Mouse (Mus musculus): ENCODE data around the gene 3110040M04Rik.
A peak's percentile ranks its signal among the peaks of the same experiment; 100 is the strongest.
"Not testable (repeated sequence)": the region's sequence is repeated elsewhere in the genome, so short reads cannot be mapped to it uniquely, and the experiment has no call there.

3110040M04Rik gene

GRCm38 (mm10) chr1:151203818-151204217 is at the start of gene 3110040M04Rik:
Gene 3110040M04Rik, plus strand, starts transcription at chr1:151204121.
- not testable (repeated sequence) for DNase-seq (ENCODE audit: inconsistent age in 2 of 2, low spot score in 1 of 2)

- DNase-seq (ENCODE audit: inconsistent age in 2 of 2, low spot score in 1 of 2), result not testable (repeated sequence)
Observed at GRCm38 (mm10) chr1:151154131-151154530, 49.8 kb upstream of the 3110040M04Rik start.

DNA sequence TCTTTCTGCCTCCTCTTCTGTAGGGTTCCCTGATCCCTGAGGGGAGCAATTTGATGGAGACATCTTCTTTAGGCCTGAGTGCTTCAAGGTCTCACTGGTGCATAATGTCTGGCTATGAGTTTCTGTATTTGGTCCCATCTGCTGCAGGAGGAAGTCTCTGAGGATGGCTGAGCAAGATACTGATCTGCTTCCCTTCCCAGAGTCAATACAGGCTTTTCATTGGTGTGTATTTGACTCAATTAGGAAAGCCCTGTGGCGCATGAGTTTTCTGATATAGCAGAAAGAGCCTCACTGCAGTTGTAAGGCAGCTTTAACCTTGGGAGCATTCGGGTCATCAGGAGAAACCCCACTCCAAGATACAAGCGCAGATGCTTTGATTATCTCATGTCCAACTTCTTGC is 47.8 kb upstream of the 3110040M04Rik start:
- DNase-seq (ENCODE audit: inconsistent age in 2 of 2, low spot score in 1 of 2), result no peak

DNA sequence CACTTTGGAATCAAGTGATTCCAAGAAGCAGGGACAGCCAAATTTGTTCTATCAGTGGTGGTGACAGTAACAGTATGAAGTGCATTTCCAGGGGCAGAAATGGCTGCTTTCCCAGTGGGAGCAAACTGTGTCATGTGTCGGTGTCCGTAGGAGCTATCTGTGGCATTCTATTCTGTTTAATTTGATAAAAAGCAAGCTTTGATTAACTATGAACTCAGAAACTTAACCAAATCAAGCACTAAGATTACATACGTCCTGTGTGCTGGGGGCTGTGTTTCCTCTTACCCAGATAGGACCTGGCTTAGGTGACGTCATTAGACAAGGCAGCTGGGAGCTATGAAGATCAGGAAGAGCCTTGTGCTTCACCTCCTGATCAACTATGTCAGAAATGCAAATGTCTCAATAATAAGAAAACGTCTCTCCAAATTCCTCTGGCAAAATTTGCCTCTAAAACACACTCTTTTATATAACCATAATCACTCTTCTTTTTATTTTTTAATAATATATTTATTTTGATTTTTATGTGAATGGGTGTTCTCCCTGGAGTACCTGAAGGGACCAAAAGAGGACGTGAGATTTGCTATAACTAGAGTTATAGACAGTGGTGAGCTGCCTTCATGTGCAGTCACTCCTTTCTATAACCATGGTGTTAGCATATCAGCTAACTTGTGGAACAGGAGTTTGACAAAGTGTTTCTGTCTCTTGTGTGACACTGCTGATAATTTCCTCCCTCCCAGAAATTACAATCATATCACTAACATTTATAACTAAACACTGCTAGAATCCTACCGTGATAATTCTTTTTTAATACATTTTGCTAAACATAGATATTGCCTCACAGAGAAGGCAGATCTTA is 46.9 kb upstream of the 3110040M04Rik start:
- DNase-seq (ENCODE audit: inconsistent age in 2 of 2, low spot score in 1 of 2), result no peak

GRCm38 (mm10) chr1:151157963-151158856 is 45.7 kb upstream of the 3110040M04Rik start:
- DNase-seq (ENCODE audit: inconsistent age in 2 of 2, low spot score in 1 of 2), result no peak

GRCm38 (mm10) chr1:151158857-151159510 is 44.9 kb upstream of the 3110040M04Rik start:
- no peak for DNase-seq (ENCODE audit: inconsistent age in 2 of 2, low spot score in 1 of 2)

DNA sequence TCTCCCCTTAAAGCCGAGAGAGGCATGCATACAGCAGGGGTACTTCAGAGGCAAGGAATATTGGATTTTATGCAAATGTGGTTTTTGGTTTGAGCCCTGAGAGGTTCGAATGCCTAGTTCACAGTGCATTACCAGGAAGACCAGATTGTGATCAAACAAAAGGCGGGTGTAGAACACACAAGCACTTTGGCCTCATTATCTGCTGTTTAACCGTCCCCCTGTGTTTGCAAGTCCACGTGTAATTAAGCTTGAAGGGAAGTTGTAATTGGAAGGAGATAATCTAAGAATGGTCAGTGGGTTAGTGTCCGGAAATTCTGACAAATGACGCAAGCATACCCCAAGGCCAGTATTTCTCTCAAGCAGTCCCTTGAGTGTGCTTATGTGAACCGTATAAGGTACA is 37.9 kb upstream of the 3110040M04Rik start:
- DNase-seq (ENCODE audit: inconsistent age in 2 of 2, low spot score in 1 of 2), result no peak

DNA sequence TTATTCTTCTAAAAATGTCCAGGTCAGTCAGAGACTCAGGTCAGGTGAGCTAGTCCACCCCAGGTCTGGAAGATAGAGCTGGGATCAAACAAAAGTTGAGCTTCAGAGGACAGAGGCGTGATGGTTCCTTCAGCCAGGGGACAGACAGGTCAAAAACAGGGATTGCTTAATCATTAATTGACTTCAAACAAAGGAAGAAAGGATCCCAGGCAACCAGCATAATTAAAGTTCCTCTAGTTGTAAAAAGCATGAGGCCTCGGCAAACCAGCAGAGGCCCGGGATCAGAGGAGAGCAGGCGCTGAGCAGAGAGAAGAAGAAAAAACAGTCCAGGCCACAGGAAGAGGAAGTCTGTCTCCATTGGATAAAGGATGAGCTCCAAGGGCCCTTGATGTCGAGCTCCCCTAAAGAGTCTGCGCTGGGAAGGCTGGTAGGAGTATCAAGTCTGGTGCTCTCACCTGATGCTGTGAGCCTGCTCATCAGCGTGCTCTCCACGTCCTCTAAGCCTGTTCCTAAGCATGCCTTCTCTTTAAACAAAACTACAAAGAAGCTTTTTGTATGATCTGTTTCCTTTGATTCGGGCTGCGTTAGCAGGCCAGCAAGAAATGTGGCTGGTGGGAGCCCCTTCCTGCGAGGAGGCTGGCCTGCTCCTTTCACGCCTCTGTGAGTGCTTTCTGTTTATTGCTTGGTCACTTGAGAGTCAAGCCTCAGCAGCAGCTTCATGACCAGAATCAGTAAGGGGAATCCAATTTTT is 36.4 kb upstream of the 3110040M04Rik start:
- no peak for DNase-seq (ENCODE audit: inconsistent age in 2 of 2, low spot score in 1 of 2)

- no peak for DNase-seq (ENCODE audit: inconsistent age in 2 of 2, low spot score in 1 of 2)
Observed at GRCm38 (mm10) chr1:151168637-151169036, 35.3 kb upstream of the 3110040M04Rik start.

DNA sequence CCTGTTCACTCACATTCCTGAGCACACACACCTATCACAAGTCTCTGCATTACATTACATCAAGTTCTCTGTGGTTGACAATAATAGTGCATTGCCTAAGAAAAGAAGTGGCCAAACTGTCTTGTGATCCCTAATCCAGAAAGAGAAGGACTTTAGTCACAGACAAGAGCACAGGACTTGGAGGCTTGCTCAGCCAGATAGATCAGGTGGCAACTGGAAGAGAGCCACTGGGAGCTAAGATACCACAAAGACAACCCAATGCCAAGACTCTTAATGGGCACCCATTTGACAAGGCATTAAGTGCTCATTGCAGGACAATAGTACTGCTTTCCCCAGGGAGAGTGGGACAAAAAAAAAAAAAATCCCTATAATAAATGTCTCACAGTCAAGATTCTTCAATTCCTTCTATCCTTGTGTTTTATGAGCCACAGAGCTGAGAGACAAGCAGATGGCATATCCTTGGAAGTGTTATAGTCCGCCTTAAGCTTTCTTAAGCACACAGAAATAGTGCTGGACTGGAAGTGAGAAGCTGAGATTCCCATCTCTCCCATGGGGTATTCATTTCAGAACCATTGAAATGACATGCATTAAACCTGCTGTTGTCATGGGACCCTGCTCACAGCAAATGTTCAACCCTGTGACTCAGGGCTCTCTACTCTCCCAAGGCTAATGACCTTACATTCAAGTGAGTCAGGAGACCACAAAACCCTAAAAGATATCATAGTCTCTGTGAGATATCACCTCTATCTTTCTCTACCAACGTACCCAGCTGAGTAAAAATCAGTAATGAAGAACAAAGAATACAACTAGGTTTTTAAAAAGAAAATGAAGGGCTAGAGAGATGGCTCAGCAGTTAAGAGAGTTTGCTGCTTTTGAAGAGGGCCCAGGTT is 32.1 kb upstream of the 3110040M04Rik start:
- peak; percentile 33 to 71 for DNase-seq (ENCODE audit: inconsistent age in 2 of 2, low spot score in 1 of 2)

DNA sequence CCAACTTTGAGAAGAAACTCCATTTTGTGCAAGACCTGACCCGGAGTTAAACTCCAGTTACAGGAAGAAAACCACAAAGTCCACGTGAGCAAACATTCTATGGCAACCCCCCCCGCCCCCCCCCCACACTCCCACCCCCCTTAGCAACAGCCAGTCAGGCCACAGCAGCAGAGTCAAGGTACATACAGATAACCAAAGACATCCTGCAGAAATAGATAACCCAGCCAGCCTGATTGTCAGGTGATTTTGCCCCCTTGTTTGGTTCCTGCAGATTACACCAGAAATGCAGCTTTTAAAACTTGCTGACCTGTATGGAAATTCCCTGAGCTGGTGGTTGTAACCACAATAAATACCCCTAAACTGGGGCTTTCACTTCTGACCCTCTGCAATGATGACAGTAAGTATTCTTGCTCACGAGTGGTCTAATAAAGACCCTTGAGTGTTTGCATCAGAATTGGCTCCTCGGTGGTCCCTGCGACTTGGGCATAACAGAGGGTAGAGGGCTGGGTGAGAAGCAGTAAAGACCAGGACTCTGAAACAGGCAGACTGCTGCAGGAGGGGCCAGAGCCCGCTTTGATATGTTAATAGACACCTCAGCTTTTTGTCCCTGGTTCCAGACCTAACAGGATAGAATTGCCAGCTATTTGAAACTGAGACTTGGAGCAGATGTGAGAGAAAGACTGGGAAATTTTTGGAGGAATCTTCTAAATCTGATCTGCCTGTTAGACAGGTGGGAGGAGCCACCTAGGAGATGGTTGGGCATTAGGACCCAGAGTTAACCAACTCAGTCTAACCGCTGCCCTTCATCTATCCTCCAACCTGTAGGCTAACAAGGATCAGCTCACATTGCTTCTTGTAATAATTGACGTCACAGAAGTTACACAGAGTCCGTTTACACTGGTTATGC is 26.6 kb upstream of the 3110040M04Rik start:
- peak; percentile 13 to 72 for DNase-seq (ENCODE audit: inconsistent age in 2 of 2, low spot score in 1 of 2)

- DNase-seq (ENCODE audit: inconsistent age in 2 of 2, low spot score in 1 of 2), result no peak
Observed at GRCm38 (mm10) chr1:151177937-151178271, 26.0 kb upstream of the 3110040M04Rik start.

DNA sequence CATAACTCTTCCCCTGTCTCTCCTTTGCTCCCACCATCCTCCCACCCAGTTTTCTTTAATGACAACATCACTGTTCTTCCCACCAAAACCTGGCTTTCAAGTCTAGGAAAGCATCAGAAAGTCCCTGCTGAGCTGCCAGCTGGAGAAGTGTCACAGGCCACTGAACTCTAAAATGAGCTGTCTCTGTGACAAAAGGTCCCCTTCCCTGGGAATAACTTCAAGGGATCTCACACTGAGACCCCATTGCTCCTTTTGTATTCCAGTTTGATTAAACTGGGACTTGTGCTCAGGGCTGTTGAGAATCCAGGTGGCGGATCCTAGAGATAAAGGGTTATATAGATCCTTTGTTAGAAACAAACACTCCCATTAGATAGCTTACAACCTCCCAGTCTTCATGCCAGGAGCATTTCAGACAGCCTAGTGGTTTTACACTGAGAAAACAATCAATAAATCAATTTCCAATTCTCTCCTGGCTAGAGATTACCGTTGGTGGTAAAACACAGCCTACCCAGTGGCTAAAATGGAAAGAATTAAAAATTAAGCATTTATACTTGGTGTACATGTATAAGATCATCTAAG is 25.3 kb upstream of the 3110040M04Rik start:
- DNase-seq (ENCODE audit: inconsistent age in 2 of 2, low spot score in 1 of 2), result no peak

GRCm38 (mm10) chr1:151180167-151180566 is 23.8 kb upstream of the 3110040M04Rik start:
- no peak for DNase-seq (ENCODE audit: inconsistent age in 2 of 2, low spot score in 1 of 2)

- DNase-seq (ENCODE audit: inconsistent age in 2 of 2, low spot score in 1 of 2), result not testable (repeated sequence)
Observed at GRCm38 (mm10) chr1:151182266-151182665, 21.7 kb upstream of the 3110040M04Rik start, which contains the start of gene Gm47985. Gene Gm47985, plus strand, starts transcription at chr1:151182537.

DNA sequence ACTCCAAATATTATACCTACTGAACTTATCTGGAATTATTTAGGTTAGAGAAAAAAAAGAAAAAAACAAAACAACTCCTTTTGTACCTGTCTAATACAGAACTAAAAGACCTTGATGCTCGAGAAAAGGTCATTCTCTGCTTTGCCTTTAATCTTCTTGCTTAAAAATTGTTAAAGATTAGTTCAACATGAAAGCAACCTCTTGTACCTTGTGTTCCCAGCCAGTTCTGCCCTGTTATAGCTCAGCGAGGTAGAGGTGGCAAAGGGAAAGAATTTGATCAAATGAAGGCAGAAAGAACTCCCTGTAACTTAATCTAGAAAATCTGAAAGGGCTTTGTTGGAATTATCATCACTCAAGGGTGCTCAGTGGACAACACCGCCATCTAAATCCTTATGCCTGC is 17.7 kb upstream of the 3110040M04Rik start:
- DNase-seq (ENCODE audit: inconsistent age in 2 of 2, low spot score in 1 of 2), result not testable (repeated sequence)

- DNase-seq (ENCODE audit: inconsistent age in 2 of 2, low spot score in 1 of 2), result not testable (repeated sequence)
Observed at GRCm38 (mm10) chr1:151186879-151187424, 17.0 kb upstream of the 3110040M04Rik start.

- DNase-seq (ENCODE audit: inconsistent age in 2 of 2, low spot score in 1 of 2), result no peak
Observed at GRCm38 (mm10) chr1:151188469-151188868, 15.5 kb upstream of the 3110040M04Rik start.
